Mouse (Mus musculus): ENCODE results near the gene Ift80. TPM values are rescaled to one million over a fixed set of nuclear protein-coding genes. Genes with fewer than 3 reads are reported as not detected.
"Not testable (repeated sequence)": the region's sequence is repeated elsewhere in the genome, so short reads cannot be mapped to it uniquely, and the experiment has no call there.

The Ift80 gene
- polyA plus RNA-seq, 1 experiment = 0.20 TPM

DNA sequence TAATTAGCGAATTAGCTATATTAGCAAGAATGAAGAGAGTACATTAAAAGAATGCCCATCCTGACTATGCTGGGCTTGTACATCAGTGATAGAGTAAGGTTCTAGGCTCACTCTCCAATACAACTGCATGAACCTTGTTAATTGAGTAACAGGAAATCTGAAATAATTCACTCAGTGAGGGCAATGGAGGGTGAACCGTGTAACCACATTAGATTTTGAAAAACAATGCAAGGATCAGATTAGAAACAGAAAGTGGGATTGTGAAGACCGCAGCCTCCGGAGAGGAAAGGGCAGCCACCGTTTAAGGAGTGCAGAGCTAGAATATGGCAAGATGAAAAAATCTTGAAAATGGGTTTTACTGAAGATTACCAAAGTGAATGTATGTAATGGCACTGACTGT lies 36.9 kb upstream of the Ift80 start:
- Histone ChIP-seq H3K36me3 (ENCODE audit: control insufficient read depth) (peaks cover 83% of the 10 kb centered on the region), H3K4me1 (ENCODE audit: control insufficient read depth) (peaks cover 35% of the 10 kb centered on the region), H3K9me3 (ENCODE audit: control insufficient read depth, low read length) (no peaks in the 10 kb centered on the region)

GRCm38 (mm10) chr3:69040105-69040504 lies 35.7 kb upstream of the Ift80 start:
- peaks cover 23% of the 10 kb centered on the region for H3K4me1 ChIP-seq (ENCODE audit: control insufficient read depth)
- peaks cover 92% of the 10 kb centered on the region for H3K36me3 ChIP-seq (ENCODE audit: control insufficient read depth)
- H3K27me3 ChIP-seq (ENCODE audit: control insufficient read depth) = no peaks in the 10 kb centered on the region
- H3K9me3 ChIP-seq (ENCODE audit: control insufficient read depth, low read length) = no peaks in the 10 kb centered on the region
- H3K4me3 ChIP-seq (replicated peaks) = peak overlapping the region; percentile 79
- no peak for TF ChIP-seq TAL1 (IDR thresholded peaks at IDR 0.05; ENCODE audit: low read length)
- TF ChIP-seq GATA1 (IDR thresholded peaks at IDR 0.05; ENCODE audit: low read length) = no peak

More for the DNA sequence above, 36.9 kb upstream of the Ift80 start:
- Histone ChIP-seq H3K27me3 (ENCODE audit: control insufficient read depth) (no peaks in the 10 kb centered on the region), H3K4me3 (replicated peaks) (peak overlapping the region; percentile 79)
- TF ChIP-seq GATA1 (IDR thresholded peaks at IDR 0.05; ENCODE audit: low read length) (no peak), TAL1 (IDR thresholded peaks at IDR 0.05; ENCODE audit: low read length) (no peak)

DNA sequence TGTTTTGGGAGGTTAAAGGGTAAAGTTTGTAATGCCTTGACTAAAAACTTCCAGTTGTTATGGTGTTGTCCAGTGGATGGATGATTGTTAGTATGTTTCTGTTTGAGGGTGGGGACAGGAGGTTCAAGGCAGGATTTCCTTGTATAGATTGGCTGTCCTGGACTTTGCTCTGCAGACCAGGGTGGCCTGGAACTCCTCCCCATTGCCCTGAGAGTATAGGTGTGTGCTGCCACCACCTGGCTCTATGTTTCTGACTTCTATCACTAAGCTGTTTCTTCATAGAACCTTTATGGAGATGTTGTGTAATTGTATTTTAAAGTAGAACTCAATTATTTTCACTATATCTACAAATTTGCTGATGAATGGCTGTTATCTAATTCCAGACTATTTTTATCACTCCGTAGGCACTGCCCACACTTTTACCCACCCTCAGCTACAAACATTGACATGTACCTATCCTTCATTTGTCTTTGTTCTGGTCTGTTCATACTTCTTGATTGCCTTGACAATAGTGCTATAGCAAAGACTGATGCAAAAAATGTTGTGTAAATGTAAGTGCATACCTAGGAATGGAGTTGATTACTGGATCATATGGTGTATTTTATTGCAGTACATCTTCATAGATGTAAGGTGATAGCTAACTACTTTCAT lies 21.9 kb upstream of the Ift80 start:
- no peak overlapping the region for H3K4me3 ChIP-seq (replicated peaks)
- TF ChIP-seq GATA1 (IDR thresholded peaks at IDR 0.05; ENCODE audit: low read length) = no peak
- no peak for TF ChIP-seq TAL1 (IDR thresholded peaks at IDR 0.05; ENCODE audit: low read length)
- no peaks in the 10 kb centered on the region for H3K27me3 ChIP-seq (ENCODE audit: control insufficient read depth)
- H3K9me3 ChIP-seq (ENCODE audit: control insufficient read depth, low read length) = no peaks in the 10 kb centered on the region
- H3K4me1 ChIP-seq (ENCODE audit: control insufficient read depth) = peaks cover 3% of the 10 kb centered on the region
- peaks cover 100% of the 10 kb centered on the region for H3K36me3 ChIP-seq (ENCODE audit: control insufficient read depth)

DNA sequence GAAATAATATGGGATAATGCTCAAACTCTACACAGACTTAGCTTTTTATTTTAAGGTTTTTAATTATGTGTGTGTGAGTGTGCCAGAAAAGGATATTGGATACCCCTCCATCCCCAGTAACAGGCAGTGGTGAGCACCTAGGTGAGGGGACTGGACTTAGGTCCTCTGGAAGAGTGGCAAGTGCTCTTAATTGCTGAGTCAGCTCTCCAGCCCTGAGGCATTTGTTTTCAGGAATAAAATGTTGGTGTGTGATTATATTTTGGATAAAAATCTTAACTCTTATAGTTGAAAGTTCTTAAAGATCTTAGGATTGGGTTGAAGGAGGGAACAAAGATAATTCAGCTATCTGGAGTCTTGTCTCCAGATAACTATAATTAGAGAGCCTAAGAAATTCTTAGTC lies 16.4 kb upstream of the Ift80 start:
- Histone ChIP-seq H3K9me3 (ENCODE audit: control insufficient read depth, low read length) (no peaks in the 10 kb centered on the region), H3K4me1 (ENCODE audit: control insufficient read depth) (peaks cover 3% of the 10 kb centered on the region), H3K36me3 (ENCODE audit: control insufficient read depth) (peaks cover 100% of the 10 kb centered on the region), H3K4me3 (replicated peaks) (no peak overlapping the region), H3K27me3 (ENCODE audit: control insufficient read depth) (no peaks in the 10 kb centered on the region)
- TF ChIP-seq TAL1 (IDR thresholded peaks at IDR 0.05; ENCODE audit: low read length) (no peak), GATA1 (IDR thresholded peaks at IDR 0.05; ENCODE audit: low read length) (no peak)

DNA sequence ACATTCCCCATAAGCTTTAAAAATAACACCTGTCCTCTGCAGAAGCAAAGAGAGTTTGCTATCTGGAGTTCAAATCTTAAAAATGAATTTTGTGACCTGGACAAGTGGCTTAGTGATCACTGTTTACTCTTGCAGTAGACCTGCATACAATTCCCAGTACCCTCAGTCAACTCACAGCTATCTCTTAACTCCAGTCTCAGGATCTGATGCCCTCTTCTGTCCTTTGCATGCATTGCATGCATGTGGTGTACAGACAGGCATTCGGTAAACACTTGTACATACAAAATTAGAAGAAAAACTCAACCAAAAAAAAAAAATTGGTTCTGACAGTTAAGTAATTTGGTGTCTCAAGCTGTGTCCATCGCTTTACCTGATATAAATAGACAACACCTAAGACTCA lies 15.9 kb upstream of the Ift80 start:
- Histone ChIP-seq H3K4me3 (replicated peaks) (no peak overlapping the region), H3K36me3 (ENCODE audit: control insufficient read depth) (peaks cover 100% of the 10 kb centered on the region), H3K27me3 (ENCODE audit: control insufficient read depth) (no peaks in the 10 kb centered on the region), H3K9me3 (ENCODE audit: control insufficient read depth, low read length) (no peaks in the 10 kb centered on the region), H3K4me1 (ENCODE audit: control insufficient read depth) (peaks cover 3% of the 10 kb centered on the region)
- TF ChIP-seq GATA1 (IDR thresholded peaks at IDR 0.05; ENCODE audit: low read length) = no peak
- TF ChIP-seq TAL1 (IDR thresholded peaks at IDR 0.05; ENCODE audit: low read length) = no peak

GRCm38 (mm10) chr3:69018635-69019034 lies 14.3 kb upstream of the Ift80 start:
- H3K4me1 ChIP-seq (ENCODE audit: control insufficient read depth); H3K27me3 ChIP-seq (ENCODE audit: control insufficient read depth); H3K9me3 ChIP-seq (ENCODE audit: control insufficient read depth, low read length); H3K4me3 ChIP-seq (replicated peaks): not testable (repeated sequence)
- H3K36me3 ChIP-seq (ENCODE audit: control insufficient read depth) = peaks cover 100% of the 10 kb centered on the region

DNA sequence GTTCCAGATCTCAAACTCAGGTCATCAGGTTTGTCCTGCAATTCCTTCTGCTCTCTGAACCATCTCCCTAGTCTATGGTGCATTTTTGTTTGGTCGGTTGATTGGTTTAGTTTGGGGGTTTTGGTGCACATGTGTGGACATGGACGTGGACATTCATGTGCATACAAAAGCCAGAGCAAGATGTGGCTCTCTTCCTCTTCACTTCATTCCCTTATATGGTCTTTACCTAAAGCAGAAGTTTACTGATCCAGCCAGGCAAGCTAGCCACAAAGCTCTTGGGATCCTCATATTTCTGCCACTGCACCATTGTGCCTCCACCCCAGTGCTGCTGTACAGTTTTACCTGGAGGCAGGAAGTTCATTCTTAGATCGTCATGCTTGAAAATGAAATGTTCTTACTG lies 12.8 kb upstream of the Ift80 start:
- H3K27me3 ChIP-seq (ENCODE audit: control insufficient read depth) = no peaks in the 10 kb centered on the region
- no peaks in the 10 kb centered on the region for H3K9me3 ChIP-seq (ENCODE audit: control insufficient read depth, low read length)
- H3K4me1 ChIP-seq (ENCODE audit: control insufficient read depth) = peaks cover 2% of the 10 kb centered on the region; the same call in 1 of the 2 replicates
- peaks cover 100% of the 10 kb centered on the region for H3K36me3 ChIP-seq (ENCODE audit: control insufficient read depth)
- no peak overlapping the region for H3K4me3 ChIP-seq (replicated peaks)
- TF ChIP-seq GATA1 (IDR thresholded peaks at IDR 0.05; ENCODE audit: low read length) (no peak), TAL1 (IDR thresholded peaks at IDR 0.05; ENCODE audit: low read length) (no peak)

GRCm38 (mm10) chr3:69008873-69009272 lies 4.5 kb upstream of the Ift80 start:
- no peak for TF ChIP-seq GATA1 (IDR thresholded peaks at IDR 0.05; ENCODE audit: low read length)
- no peak for TF ChIP-seq TAL1 (IDR thresholded peaks at IDR 0.05; ENCODE audit: low read length)
- H3K36me3 ChIP-seq (ENCODE audit: control insufficient read depth) = peaks cover 88% of the 10 kb centered on the region
- H3K4me1 ChIP-seq (ENCODE audit: control insufficient read depth) = peaks cover 25% of the 10 kb centered on the region
- no peaks in the 10 kb centered on the region for H3K9me3 ChIP-seq (ENCODE audit: control insufficient read depth, low read length)
- peak overlapping the region; percentile 24 for H3K4me3 ChIP-seq (replicated peaks)
- no peaks in the 10 kb centered on the region for H3K27me3 ChIP-seq (ENCODE audit: control insufficient read depth)

DNA sequence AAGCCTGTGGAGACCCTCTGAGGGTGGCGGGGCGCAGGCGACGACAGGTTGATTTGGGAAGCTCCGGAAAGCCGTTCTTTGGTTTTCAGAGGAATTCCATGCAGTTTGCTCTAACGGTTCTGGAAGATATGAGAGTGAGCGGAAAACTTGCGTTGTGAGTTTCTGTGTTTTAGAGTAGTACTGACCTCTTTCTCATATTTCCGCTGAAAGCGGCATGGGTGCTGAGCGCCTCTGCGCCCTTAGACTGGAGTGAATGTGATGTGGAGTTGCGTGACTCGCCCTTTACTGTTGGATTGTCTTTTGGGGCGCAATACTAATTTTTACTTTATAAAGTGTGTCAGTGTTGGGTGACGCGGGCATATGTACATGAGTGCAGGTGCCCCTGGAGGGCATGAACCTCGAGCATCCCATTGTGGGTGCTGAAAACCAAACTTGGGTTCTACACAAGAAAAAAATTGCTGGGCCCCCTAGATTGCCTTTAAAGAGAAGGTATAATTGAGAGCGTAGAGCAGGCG lies 1.9 kb upstream of the Ift80 start:
- peaks cover 4% of the 10 kb centered on the region for H3K9me3 ChIP-seq (ENCODE audit: control insufficient read depth, low read length)
- TF ChIP-seq TAL1 (IDR thresholded peaks at IDR 0.05; ENCODE audit: low read length) (no peak), GATA1 (IDR thresholded peaks at IDR 0.05; ENCODE audit: low read length) (no peak)
- H3K27me3 ChIP-seq (ENCODE audit: control insufficient read depth) = no peaks in the 10 kb centered on the region
- peak overlapping the region; percentile 90 for H3K4me3 ChIP-seq (replicated peaks)
- peaks cover 41% of the 10 kb centered on the region for H3K4me1 ChIP-seq (ENCODE audit: control insufficient read depth)
- peaks cover 81% of the 10 kb centered on the region for H3K36me3 ChIP-seq (ENCODE audit: control insufficient read depth)

Measured in erythroblast, embryonic 14.5 days (primary cell).